Mouse (Mus musculus) MN1 (cell line): ENCODE results near the gene Hsp90ab1.

Experiments used
- DNase-seq: peaks from one replicate; pipeline ENCODE4 v3.0.0-alpha.2; 2016; ENCODE audit warnings: low spot score

The Hsp90ab1 gene

GRCm38 (mm10) chr17:45596631-45597396 lies 23.7 kb upstream of the Hsp90ab1 start:
- peak; percentile 96 for DNase-seq

- DNase-seq: peak; percentile 60
Observed at GRCm38 (mm10) chr17:45595736-45596390, 22.8 kb upstream of the Hsp90ab1 start.

GRCm38 (mm10) chr17:45594881-45595735 lies 22.0 kb upstream of the Hsp90ab1 start:
- DNase-seq: peak; percentile 75

- no peak for DNase-seq
Observed at GRCm38 (mm10) chr17:45594195-45594594, 21.1 kb upstream of the Hsp90ab1 start.

GRCm38 (mm10) chr17:45593479-45593878 lies 20.4 kb upstream of the Hsp90ab1 start:
- no peak for DNase-seq

GRCm38 (mm10) chr17:45592606-45593431 lies 19.7 kb upstream of the Hsp90ab1 start:
- DNase-seq: no peak

GRCm38 (mm10) chr17:45591701-45592605 lies 18.9 kb upstream of the Hsp90ab1 start:
- peak; percentile 51 for DNase-seq

- no peak for DNase-seq
Observed at GRCm38 (mm10) chr17:45590410-45590809, 17.3 kb upstream of the Hsp90ab1 start.

GRCm38 (mm10) chr17:45589844-45590243 lies 16.8 kb upstream of the Hsp90ab1 start:
- no peak for DNase-seq

- no peak for DNase-seq
Observed at GRCm38 (mm10) chr17:45589236-45589635, 16.2 kb upstream of the Hsp90ab1 start.

GRCm38 (mm10) chr17:45588370-45588769 lies 15.3 kb upstream of the Hsp90ab1 start:
- DNase-seq: no peak

- DNase-seq: peak; percentile 56
Observed at GRCm38 (mm10) chr17:45586449-45586837, 13.4 kb upstream of the Hsp90ab1 start.

- no peak for DNase-seq
Observed at GRCm38 (mm10) chr17:45585725-45586448, 12.8 kb upstream of the Hsp90ab1 start.

- DNase-seq: peak; percentile 95
Observed at GRCm38 (mm10) chr17:45584939-45585678, 12.0 kb upstream of the Hsp90ab1 start.

- DNase-seq: peak; percentile 93
Observed at GRCm38 (mm10) chr17:45584096-45584896, 11.2 kb upstream of the Hsp90ab1 start.

- DNase-seq: peak; percentile 32
Observed at GRCm38 (mm10) chr17:45582715-45583355, 9.8 kb upstream of the Hsp90ab1 start.

GRCm38 (mm10) chr17:45582188-45582587 lies 9.1 kb upstream of the Hsp90ab1 start:
- no peak for DNase-seq

- DNase-seq: peak; percentile 90
Observed at GRCm38 (mm10) chr17:45581567-45581983, 8.5 kb upstream of the Hsp90ab1 start.
